Mouse (Mus musculus) E14TG2a.4 (cell line): Measurements from ENCODE around the gene Spen.

ENCODE experiments used
- CTCF ChIP-seq: conservative IDR thresholded peaks from 2 replicates; pipeline ENCODE4 v1.5.1; 2014; ENCODE audit warnings: low read length
- NANOG ChIP-seq: IDR thresholded peaks from 2 replicates; pipeline ENCODE4 v1.6.1; 2014; ENCODE audit warnings: borderline replicate concordance, low read length, mixed read lengths
- POU5F1 ChIP-seq: IDR thresholded peaks from 2 replicates; pipeline ENCODE4 v1.6.1; 2014; ENCODE audit warnings: low read length, borderline replicate concordance

GRCm38 (mm10) chr4:141581051-141581450 lies 42.7 kb upstream of the Spen start:
- no peak for TF ChIP-seq CTCF
- TF ChIP-seq NANOG: no peak
- no peak for TF ChIP-seq POU5F1
